8 mouse cellular contexts compared by ENCODE assay signal in genomic region chr14:47366881-47367321, GRCm38 (mm10). TPM values are rescaled to one million over a fixed set of nuclear protein-coding genes. Genes with fewer than 3 reads are reported as not detected.
DNase-seq lines count a peak whose midpoint lies in the region; ATAC-seq and TF ChIP-seq lines count a peak whose summit lies in the region.

No protein-coding gene starts in this region.

- no peak for DNase-seq in heart, postnatal 4 days
- peak; percentile 56 for DNase-seq in hindbrain, embryonic 14.5 days (ENCODE audit: low spot score)
- DNase-seq in layer of hippocampus, postnatal 10 days (ENCODE audit: low spot score in 2 of 2): peak; percentile 81 to 83
- peak; percentile 18 to 26 for DNase-seq in thymus, postnatal 10 days (ENCODE audit: low spot score in 2 of 2)
- no peak for DNase-seq in gastrocnemius, postnatal 25 days

- no peak for TF ChIP-seq CTCF in bone marrow macrophage, adult 2 months (IDR thresholded peaks at IDR 0.05; ENCODE audit: low read depth, low read length)

- TF ChIP-seq POLR2A in bone marrow macrophage, adult 2 months (IDR thresholded peaks at IDR 0.05; ENCODE audit: borderline replicate concordance, low read depth, low read length): no peak

- no peaks in the 10 kb centered on the region for H3K36me3 ChIP-seq in heart, embryonic 14.5 days (ENCODE audit: control insufficient read depth, insufficient read depth, low read length)
- no peaks in the 10 kb centered on the region for H3K36me3 ChIP-seq in hindbrain, embryonic 14.5 days (replicated peaks; ENCODE audit: control insufficient read depth, insufficient read depth)
- H3K36me3 ChIP-seq in midbrain, embryonic 13.5 days: no peaks in the 10 kb centered on the region

- no peaks in the 10 kb centered on the region for H3K27me3 ChIP-seq in heart, embryonic 14.5 days (ENCODE audit: control insufficient read depth, insufficient read depth, low read length)
- H3K27me3 ChIP-seq in hindbrain, embryonic 14.5 days (ENCODE audit: control insufficient read depth, insufficient read depth, low read length): no peaks in the 10 kb centered on the region
- H3K27me3 ChIP-seq in midbrain, embryonic 13.5 days: no peaks in the 10 kb centered on the region

- no peak overlapping the region for H3K9ac ChIP-seq in heart, embryonic 14.5 days (ENCODE audit: low read length)
- no peak overlapping the region for H3K9ac ChIP-seq in hindbrain, embryonic 14.5 days
- no peak overlapping the region for H3K9ac ChIP-seq in midbrain, embryonic 13.5 days (replicated peaks)

- 30% methylated on average over 7 of the region's 7 CpGs for WGBS in heart, embryonic 14.5 days
- 45% methylated on average over 7 of the region's 7 CpGs for WGBS in hindbrain, embryonic 14.5 days
- WGBS in midbrain, embryonic 13.5 days: 60% methylated on average over 7 of the region's 7 CpGs

- H3K4me1 ChIP-seq in heart, embryonic 14.5 days (ENCODE audit: control insufficient read depth in 2 of 2, insufficient read depth in 2 of 2, low read length in 2 of 2): peaks cover 11 to 15% of the 10 kb centered on the region in 2 experiments; a peak in 3 of 4 replicates
- peaks cover 79% of the 10 kb centered on the region for H3K4me1 ChIP-seq in bone marrow macrophage, adult 2 months (ENCODE audit: control insufficient read depth, insufficient read depth, low read length)
- H3K4me1 ChIP-seq in hindbrain, embryonic 14.5 days (replicated peaks; ENCODE audit: control insufficient read depth, insufficient read depth, low read length): 0 out of 2 replicates have a peak, but pooled peaks cover 3% of the 10 kb centered on the region
- H3K4me1 ChIP-seq in midbrain, embryonic 13.5 days (replicated peaks): peaks cover 17% of the 10 kb centered on the region

- peak; percentile 33; the same call in 1 of the 2 replicates for ATAC-seq in heart, embryonic 14.5 days (ENCODE audit: insufficient number of reproducible peaks, insufficient read depth, low FRiP score, low read depth)
- ATAC-seq in hindbrain, embryonic 14.5 days (ENCODE audit: low FRiP score): peak; percentile 65
- ATAC-seq in midbrain, embryonic 13.5 days: peak; percentile 59; the same call in 1 of the 2 replicates

- H3K9me3 ChIP-seq in heart, embryonic 14.5 days (ENCODE audit: control insufficient read depth, low read length): no peaks in the 10 kb centered on the region
- no peaks in the 10 kb centered on the region for H3K9me3 ChIP-seq in hindbrain, embryonic 14.5 days (ENCODE audit: control insufficient read depth, low read length)
- no peaks in the 10 kb centered on the region for H3K9me3 ChIP-seq in midbrain, embryonic 13.5 days

- H3K27ac ChIP-seq in heart, embryonic 14.5 days (replicated peaks in 1 of 2; ENCODE audit: control insufficient read depth in 1 of 2, insufficient read depth in 1 of 2, low read depth in 2 of 2, low read length in 2 of 2): no peak overlapping the region
- H3K27ac ChIP-seq in bone marrow macrophage, adult 2 months (ENCODE audit: insufficient read depth, low read depth, low read length): 0 out of 2 replicates have a peak overlapping the region, but pooled peaks have one; percentile 16
- H3K27ac ChIP-seq in hindbrain, embryonic 14.5 days: peak overlapping the region; percentile 44; the same call in 1 of the 2 replicates
- 0 out of 2 replicates have a peak overlapping the region, but pooled peaks have one; percentile 4 for H3K27ac ChIP-seq in midbrain, embryonic 13.5 days

- H3K4me3 ChIP-seq in heart, embryonic 14.5 days (ENCODE audit: control insufficient read depth in 1 of 2, insufficient read depth in 1 of 2, low read depth in 1 of 2, low read length in 2 of 2): no peak overlapping the region
- no peak overlapping the region for H3K4me3 ChIP-seq in bone marrow macrophage, adult 2 months (ENCODE audit: insufficient read depth, low read length)
- H3K4me3 ChIP-seq in hindbrain, embryonic 14.5 days (replicated peaks; ENCODE audit: low read length): no peak overlapping the region
- no peak overlapping the region for H3K4me3 ChIP-seq in midbrain, embryonic 13.5 days (replicated peaks)

- no peak overlapping the region for H3K4me2 ChIP-seq in heart, embryonic 14.5 days (ENCODE audit: low read length)
- H3K4me2 ChIP-seq in hindbrain, embryonic 14.5 days (replicated peaks): no peak overlapping the region
- no peak overlapping the region for H3K4me2 ChIP-seq in midbrain, embryonic 13.5 days (replicated peaks)

RNA-seq across cellular contexts. Expression of gene Lgals3, which starts 0.7 kb away (rescaled TPM):
- polyA plus RNA-seq in heart, embryonic 14.5 days (2014; fragmentation: Nextera tagmentation; extraction: Ambion mirVana): 6.4 and 17.5 TPM in 2 replicates
- total RNA-seq in heart, postnatal 4 days (2021): 1 to 10 TPM; 2.6 to 3.5 TPM
- 4,409 and 4,976 TPM in 2 replicates for polyA plus RNA-seq in bone marrow macrophage, adult 2 months (2012; ENCODE audit: insufficient read depth, insufficient read length, missing spikeins)
- 2.4 and 3.3 TPM in 2 replicates for polyA plus RNA-seq in hindbrain, embryonic 14.5 days (2014; fragmentation: Nextera tagmentation; extraction: Ambion mirVana)
- 1 to 10 TPM; 1.7 to 1.9 TPM for total RNA-seq in layer of hippocampus, postnatal 10 days (2021)
- polyA plus RNA-seq in midbrain, embryonic 13.5 days (2015; fragmentation: Nextera tagmentation; extraction: Ambion mirVana): 0.54 and 1.2 TPM in 2 replicates
- 1 to 10 TPM; 1.8 to 5.1 TPM for total RNA-seq in gastrocnemius, postnatal 25 days (2021)

RNA-seq across cellular contexts. Expression of gene Dlgap5, which starts 51.3 kb away (rescaled TPM):
- polyA plus RNA-seq in heart, embryonic 14.5 days (2014; fragmentation: Nextera tagmentation; extraction: Ambion mirVana): 28.6 and 35.7 TPM in 2 replicates
- 10 to 100 TPM; 26.5 to 35.0 TPM for total RNA-seq in heart, postnatal 4 days (2021)
- 17.0 and 22.7 TPM in 2 replicates for polyA plus RNA-seq in bone marrow macrophage, adult 2 months (2012; ENCODE audit: insufficient read depth, insufficient read length, missing spikeins)
- 6.3 and 7.6 TPM in 2 replicates for polyA plus RNA-seq in hindbrain, embryonic 14.5 days (2014; fragmentation: Nextera tagmentation; extraction: Ambion mirVana)
- total RNA-seq in layer of hippocampus, postnatal 10 days (2021): 1 to 10 TPM; 3.8 to 4.1 TPM
- polyA plus RNA-seq in midbrain, embryonic 13.5 days (2015; fragmentation: Nextera tagmentation; extraction: Ambion mirVana): 20.1 and 21.1 TPM in 2 replicates
- under 1 TPM; 0.33 to 0.59 TPM for total RNA-seq in gastrocnemius, postnatal 25 days (2021)

Comparison
In these comparisons a context has a peak if more than half of its experiments do, and no peak if none do; other contexts are left out.
1. H3K27ac ChIP-seq: peak in bone marrow macrophage, adult 2 months (single experiment), hindbrain, embryonic 14.5 days (single experiment) and midbrain, embryonic 13.5 days (single experiment); none in heart, embryonic 14.5 days (0 of 2).
2. DNase-seq: peak in hindbrain, embryonic 14.5 days (single experiment), layer of hippocampus, postnatal 10 days (2 of 2) and thymus, postnatal 10 days (2 of 2); none in heart, postnatal 4 days (single experiment) and gastrocnemius, postnatal 25 days (single experiment).
3. RNA of gene Lgals3, which starts 0.7 kb away (polyA plus RNA-seq): 4,409 to 4,976 TPM in bone marrow macrophage, adult 2 months; 6.4 to 17.5 TPM in heart, embryonic 14.5 days, 2.4 to 3.3 TPM in hindbrain, embryonic 14.5 days and 0.54 to 1.2 TPM in midbrain, embryonic 13.5 days; every median in the first group is over 100 times any median in the second.
4. Peak in every context shown above with its lines, with median percentiles within 50 percentile points of each other: ATAC-seq.